15 mouse cellular contexts compared by ENCODE assay signal in the genomic region with DNA sequence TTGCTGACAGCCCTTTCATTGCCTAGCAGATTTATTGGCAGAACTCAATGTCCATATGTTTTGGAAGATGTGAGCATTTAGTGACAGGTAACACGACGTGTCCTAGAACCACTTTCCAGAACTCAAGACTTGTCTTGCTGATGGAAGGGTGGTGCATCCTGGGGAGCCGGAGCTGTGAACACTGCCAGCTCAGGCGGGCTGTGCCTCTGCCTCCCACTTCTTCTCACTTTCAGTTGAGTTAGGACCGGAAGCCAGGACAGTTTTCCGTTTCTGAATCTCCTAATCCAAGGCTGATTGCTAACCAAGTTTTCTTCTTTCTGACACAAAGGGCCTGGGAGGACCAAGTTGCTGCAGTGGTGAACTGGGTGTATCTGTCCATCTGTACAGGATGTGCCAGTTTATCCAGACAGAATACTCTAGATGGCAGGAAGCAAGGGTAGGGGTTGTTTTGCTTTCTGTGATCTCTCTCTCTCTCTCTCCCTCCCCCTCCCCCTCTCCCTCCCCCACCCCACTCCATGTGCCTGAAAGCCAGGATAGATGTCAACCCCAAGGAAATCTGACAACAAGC.
DNase-seq lines count a peak whose midpoint lies in the region.
"Had no signal": no experiment of that assay in that cellular context is flagged by ENCODE, and none has a peak within 500 bp of the region (broad histone marks: within the 10 kb centered on the region; RNA-seq: fewer than 3 reads in every experiment).

No protein-coding gene starts in this region.

- H3K36me3 ChIP-seq in heart, embryonic 10.5 days = no peaks in the 10 kb centered on the region
- H3K36me3 ChIP-seq: limb, embryonic 13.5 days; liver, embryonic 15.5 days; neural tube, embryonic 12.5 days had no signal

- DNase-seq in heart, embryonic 10.5 days (ENCODE audit: low spot score) = no peak
- DNase-seq in heart, postnatal 36 days = no peak
- DNase-seq in thymus, postnatal 0 days (ENCODE audit: low spot score) = peak; percentile 17
- DNase-seq in thymus, postnatal 10 days (ENCODE audit: low spot score in 2 of 2) = no peak
- peak; percentile 37 for DNase-seq in induced T-regulatory cell, adult 2 months (ENCODE audit: low read depth)
- peak; percentile 54 for DNase-seq in lung, postnatal 36 days
- no peak for DNase-seq in urinary bladder, postnatal 4 days (ENCODE audit: low spot score in 2 of 2)
- DNase-seq in urinary bladder, postnatal 10 days (ENCODE audit: low spot score) = no peak
- DNase-seq: embryo, embryonic 11 days had no signal

- no peaks in the 10 kb centered on the region for H3K9me3 ChIP-seq in heart, embryonic 10.5 days
- H3K9me3 ChIP-seq: limb, embryonic 13.5 days; liver, embryonic 15.5 days; neural tube, embryonic 12.5 days had no signal

- no peaks in the 10 kb centered on the region for H3K27me3 ChIP-seq in heart, embryonic 10.5 days (ENCODE audit: insufficient read depth, poor library complexity, severe bottlenecking)
- H3K27me3 ChIP-seq: limb, embryonic 13.5 days; liver, embryonic 15.5 days; neural tube, embryonic 12.5 days had no signal

- intact Hi-C loops in heart, postnatal 36 days (cut with DNase I) = no loop called here

- no peak overlapping the region for H3K4me3 ChIP-seq in heart, embryonic 10.5 days
- H3K4me3 ChIP-seq: layer of hippocampus, adult 2 months; left cerebral cortex, adult 2 months; limb, embryonic 13.5 days; liver, embryonic 15.5 days; neural tube, embryonic 12.5 days had no signal

- peaks cover 26% of the 10 kb centered on the region; the same call in 1 of the 2 replicates for H3K4me1 ChIP-seq in heart, embryonic 10.5 days
- H3K4me1 ChIP-seq: liver, embryonic 15.5 days had no signal

- 64% methylated on average over 6 of the region's 6 CpGs for WGBS in heart, embryonic 10.5 days

- peak overlapping the region; percentile 2; the same call in 1 of the 2 replicates for H3K27ac ChIP-seq in heart, embryonic 10.5 days
- H3K27ac ChIP-seq: hindbrain, postnatal 0 days; layer of hippocampus, adult 2 months; left cerebral cortex, adult 2 months; limb, embryonic 13.5 days; liver, embryonic 15.5 days; neural tube, embryonic 12.5 days had no signal

Comparison
In these comparisons a context has a peak if more than half of its experiments do, and no peak if none do; other contexts are left out.
1. DNase-seq: peak in thymus, postnatal 0 days (single experiment), induced T-regulatory cell, adult 2 months (single experiment) and lung, postnatal 36 days (single experiment); none in heart, embryonic 10.5 days (single experiment), heart, postnatal 36 days (0 of 2), thymus, postnatal 10 days (0 of 2), urinary bladder, postnatal 4 days (0 of 2) and urinary bladder, postnatal 10 days (single experiment).